Mouse (Mus musculus) spleen, postnatal 4 days (tissue): ENCODE results near the gene Ppp1r21.
A peak's percentile ranks its signal among the peaks of the same experiment; 100 is the strongest.

ENCODE experiments used
- DNase-seq, 2 experiments: peaks; one replicate each; pipeline ENCODE4 v3.0.0; 2022; ENCODE audit warnings: low spot score in 2 of 2

Ppp1r21 gene

GRCm38 (mm10) chr17:88530236-88530619 is 310 bp downstream of the Ppp1r21 start:
- no peak for DNase-seq

GRCm38 (mm10) chr17:88530667-88531066 is 749 bp downstream of the Ppp1r21 start:
- DNase-seq, result no peak

GRCm38 (mm10) chr17:88531176-88531575 is 1.3 kb downstream of the Ppp1r21 start:
- DNase-seq, result no peak

- DNase-seq, result no peak
Observed at GRCm38 (mm10) chr17:88537842-88538430, 8.0 kb downstream of the Ppp1r21 start.

GRCm38 (mm10) chr17:88542771-88543416 is 13.0 kb downstream of the Ppp1r21 start:
- DNase-seq, result no peak

- DNase-seq, result no peak
Observed at GRCm38 (mm10) chr17:88543417-88543782, 13.5 kb downstream of the Ppp1r21 start.

GRCm38 (mm10) chr17:88545217-88545784 is 15.4 kb downstream of the Ppp1r21 start:
- DNase-seq, result no peak

GRCm38 (mm10) chr17:88546745-88547144 is 16.8 kb downstream of the Ppp1r21 start:
- DNase-seq, result no peak

GRCm38 (mm10) chr17:88549411-88550191 is 19.7 kb downstream of the Ppp1r21 start:
- DNase-seq, result no peak

- no peak for DNase-seq
Observed at GRCm38 (mm10) chr17:88550351-88550750, 20.4 kb downstream of the Ppp1r21 start.

- no peak for DNase-seq
Observed at GRCm38 (mm10) chr17:88550981-88551940, 21.3 kb downstream of the Ppp1r21 start.

- no peak for DNase-seq
Observed at GRCm38 (mm10) chr17:88552556-88552955, 22.6 kb downstream of the Ppp1r21 start.

GRCm38 (mm10) chr17:88553001-88553449 is 23.1 kb downstream of the Ppp1r21 start:
- no peak for DNase-seq

- DNase-seq, result no peak
Observed at GRCm38 (mm10) chr17:88553473-88554087, 23.7 kb downstream of the Ppp1r21 start.

- no peak for DNase-seq
Observed at GRCm38 (mm10) chr17:88556176-88556575, 26.3 kb downstream of the Ppp1r21 start.

GRCm38 (mm10) chr17:88556688-88557087 is 26.8 kb downstream of the Ppp1r21 start:
- no peak for DNase-seq

- DNase-seq, result no peak
Observed at GRCm38 (mm10) chr17:88558168-88558842, 28.4 kb downstream of the Ppp1r21 start.

- DNase-seq, result no peak
Observed at GRCm38 (mm10) chr17:88563611-88564010, 33.7 kb downstream of the Ppp1r21 start.

- no peak for DNase-seq
Observed at GRCm38 (mm10) chr17:88569807-88570540, 40.1 kb downstream of the Ppp1r21 start.

- DNase-seq, result peak in 1 of 2 experiments; percentile 54
Observed at GRCm38 (mm10) chr17:88570784-88571183, 40.9 kb downstream of the Ppp1r21 start.
